Mouse (Mus musculus) ES-Bruce4 (cell line): ENCODE data around the gene Uqcc2. TPM values are rescaled to one million over a fixed set of nuclear protein-coding genes. Genes with fewer than 3 reads are reported as not detected.

Source experiments
- H3K27ac ChIP-seq: 2 replicates; pipeline ENCODE4 v1.5.1; 2012; ENCODE audit warnings: low read length, inconsistent platforms; ENCODE audit not compliant: insufficient read depth
- H3K27me3 ChIP-seq: 2 replicates; pipeline ENCODE4 v1.6.1; 2012; ENCODE audit warnings: mild to moderate bottlenecking, low read length, inconsistent platforms; ENCODE audit not compliant: control insufficient read depth, poor library complexity, insufficient read depth, severe bottlenecking
- H3K36me3 ChIP-seq: 2 replicates; pipeline ENCODE4 v1.6.1; 2012; ENCODE audit warnings: inconsistent platforms, mild to moderate bottlenecking, low read length, moderate library complexity; ENCODE audit not compliant: control insufficient read depth, poor library complexity, insufficient read depth, severe bottlenecking
- H3K4me1 ChIP-seq: one replicate; pipeline ENCODE4 v1.8.1; 2011; ENCODE audit warnings: low read length; ENCODE audit not compliant: control insufficient read depth, insufficient read depth
- H3K4me3 ChIP-seq: 2 replicates; pipeline ENCODE4 v1.5.1; 2011; ENCODE audit warnings: low read depth, mild to moderate bottlenecking, low read length
- H3K9ac ChIP-seq: 2 replicates; pipeline ENCODE4 v1.6.1; 2012; ENCODE audit warnings: low read depth, mild to moderate bottlenecking, inconsistent platforms; ENCODE audit not compliant: poor library complexity, severe bottlenecking
- H3K9me3 ChIP-seq: replicated peaks from 2 replicates; pipeline ENCODE4 v1.6.1; 2012; ENCODE audit warnings: mild to moderate bottlenecking, low read length, inconsistent platforms; ENCODE audit not compliant: control insufficient read depth, poor library complexity, insufficient read depth, severe bottlenecking
- CTCF ChIP-seq: IDR thresholded peaks from one replicate; pipeline ENCODE4 v1.8.1; 2011; ENCODE audit warnings: low read depth, low read length
- EP300 ChIP-seq: IDR thresholded peaks from 2 replicates; pipeline ENCODE4 v1.6.1; 2011; ENCODE audit warnings: low read depth, low read length; ENCODE audit not compliant: insufficient read depth
- POLR2A ChIP-seq: IDR thresholded peaks from one replicate; pipeline ENCODE4 v1.8.1; 2011; ENCODE audit warnings: low read length; ENCODE audit not compliant: insufficient read depth
- polyA plus RNA-seq: library from polyadenylated mRNA; stranded (reverse); fragments of >200 nt; gene quantifications from 2 replicates; pipeline ENCODE4 v1.2.4, GENCODE M21; 2011; ENCODE audit warnings: low read depth; ENCODE audit not compliant: missing spikeins, insufficient read depth, insufficient read length

The Uqcc2 gene
- polyA plus RNA-seq, 1 experiment: 138 TPM

- H3K9ac ChIP-seq: no peak overlapping the region
- no peaks in the 10 kb centered on the region for H3K36me3 ChIP-seq
- H3K4me3 ChIP-seq: no peak overlapping the region
- no peaks in the 10 kb centered on the region for H3K27me3 ChIP-seq
- TF ChIP-seq CTCF (no peak), POLR2A (no peak), EP300 (no peak)
- no peak overlapping the region for H3K27ac ChIP-seq
- H3K9me3 ChIP-seq: no peaks in the 10 kb centered on the region
- H3K4me1 ChIP-seq: peaks cover 3% of the 10 kb centered on the region
Observed at GRCm38 (mm10) chr17:27130246-27130645, 3.5 kb downstream of the Uqcc2 start.

GRCm38 (mm10) chr17:27129819-27130218 lies 3.9 kb downstream of the Uqcc2 start:
- no peak overlapping the region for H3K4me3 ChIP-seq
- H3K27ac ChIP-seq: no peak overlapping the region
- H3K4me1 ChIP-seq: peaks cover 3% of the 10 kb centered on the region
- no peaks in the 10 kb centered on the region for H3K36me3 ChIP-seq
- H3K9me3 ChIP-seq: no peaks in the 10 kb centered on the region
- no peak for TF ChIP-seq EP300
- TF ChIP-seq CTCF: no peak
- TF ChIP-seq POLR2A: no peak
- no peak overlapping the region for H3K9ac ChIP-seq
- H3K27me3 ChIP-seq: no peaks in the 10 kb centered on the region

- Histone ChIP-seq H3K36me3 (0 out of 2 replicates have a peak, but pooled peaks cover 2% of the 10 kb centered on the region), H3K9ac (no peak overlapping the region), H3K4me1 (peaks cover 3% of the 10 kb centered on the region), H3K27me3 (no peaks in the 10 kb centered on the region), H3K4me3 (no peak overlapping the region), H3K27ac (no peak overlapping the region), H3K9me3 (no peaks in the 10 kb centered on the region)
- no peak for TF ChIP-seq EP300
- no peak for TF ChIP-seq POLR2A
- no peak for TF ChIP-seq CTCF
Observed at GRCm38 (mm10) chr17:27129291-27129690, 4.4 kb downstream of the Uqcc2 start.

- Histone ChIP-seq H3K9me3 (no peaks in the 10 kb centered on the region), H3K36me3 (0 out of 2 replicates have a peak, but pooled peaks cover 3% of the 10 kb centered on the region), H3K27me3 (no peaks in the 10 kb centered on the region), H3K27ac (no peak overlapping the region), H3K9ac (no peak overlapping the region), H3K4me1 (peaks cover 3% of the 10 kb centered on the region), H3K4me3 (no peak overlapping the region)
- TF ChIP-seq CTCF: no peak
- no peak for TF ChIP-seq EP300
- TF ChIP-seq POLR2A: no peak
Observed at GRCm38 (mm10) chr17:27128189-27128588, 5.5 kb downstream of the Uqcc2 start.

- Histone ChIP-seq H3K9me3 (no peaks in the 10 kb centered on the region), H3K4me1 (no peaks in the 10 kb centered on the region), H3K27me3 (no peaks in the 10 kb centered on the region), H3K36me3 (peaks cover 5% of the 10 kb centered on the region; the same call in 1 of the 2 replicates), H3K9ac (no peak overlapping the region), H3K4me3 (no peak overlapping the region), H3K27ac (no peak overlapping the region)
- TF ChIP-seq POLR2A (no peak), CTCF (no peak), EP300 (no peak)
Observed at GRCm38 (mm10) chr17:27126974-27127373, 6.7 kb downstream of the Uqcc2 start.

- Histone ChIP-seq H3K27me3 (no peaks in the 10 kb centered on the region), H3K36me3 (peaks cover 8% of the 10 kb centered on the region; the same call in 1 of the 2 replicates), H3K9ac (no peak overlapping the region), H3K27ac (no peak overlapping the region), H3K4me3 (no peak overlapping the region), H3K4me1 (no peaks in the 10 kb centered on the region), H3K9me3 (no peaks in the 10 kb centered on the region)
- TF ChIP-seq CTCF: no peak
- no peak for TF ChIP-seq POLR2A
- TF ChIP-seq EP300: no peak
Observed at GRCm38 (mm10) chr17:27125669-27126202, 8.0 kb downstream of the Uqcc2 start.
